Mouse (Mus musculus): ENCODE measurements around the gene Bpifc.
"Not testable (repeated sequence)": the region's sequence is repeated elsewhere in the genome, so short reads cannot be mapped to it uniquely, and the experiment has no call there.

Bpifc gene

DNA sequence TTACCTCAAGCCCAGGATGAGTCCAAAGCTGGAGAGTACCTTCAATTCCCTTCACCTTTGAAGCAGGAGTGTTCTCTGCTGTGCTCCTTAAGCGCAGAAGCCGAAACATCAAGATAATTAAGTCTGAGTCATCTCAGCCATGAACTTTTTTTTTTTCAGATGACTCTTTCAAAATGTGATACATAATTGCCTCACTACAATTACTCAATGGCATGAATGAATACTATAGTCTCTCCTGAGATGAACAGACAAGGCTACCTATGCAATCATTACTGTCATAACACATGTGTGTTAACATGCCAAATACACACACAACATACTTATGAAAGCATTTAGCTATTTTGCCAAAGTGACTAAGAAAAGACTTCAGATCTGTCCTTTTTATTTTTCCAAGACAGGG, at the start of gene Bpifc:
Gene Bpifc (minus strand): TSS at position 115 of the 400 bp plus-strand sequence.
- no peak for DNase-seq (ENCODE audit: low read depth, low spot score)

- DNase-seq (ENCODE audit: low read depth, low spot score): no peak
Observed at GRCm38 (mm10) chr10:86060267-86060666, 48.6 kb upstream of the Bpifc start.

DNA sequence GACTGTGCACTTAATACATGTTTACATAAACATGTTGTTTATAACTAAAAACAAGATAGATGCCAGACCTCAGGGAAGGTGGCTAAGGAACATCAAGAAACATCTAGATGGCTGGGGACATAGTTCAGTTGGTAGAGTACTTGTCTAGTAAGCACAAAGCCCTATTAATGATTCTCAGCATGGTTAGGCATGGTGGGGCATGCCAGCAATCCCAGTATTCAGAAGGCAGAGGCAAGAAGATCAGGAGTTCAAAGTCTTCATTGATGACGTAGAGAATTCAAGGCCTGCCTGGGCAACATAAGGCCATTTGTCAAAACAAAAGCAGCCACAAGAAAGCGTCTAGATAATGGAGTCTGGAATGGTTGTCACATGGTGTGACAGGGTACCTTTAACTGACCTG, 46.0 kb upstream of the Bpifc start:
- no peak for DNase-seq (ENCODE audit: low read depth, low spot score)

- no peak for DNase-seq (ENCODE audit: low read depth, low spot score)
Observed at GRCm38 (mm10) chr10:86057286-86057685, 45.6 kb upstream of the Bpifc start.

GRCm38 (mm10) chr10:86056297-86056903, 44.7 kb upstream of the Bpifc start:
- no peak for DNase-seq (ENCODE audit: low read depth, low spot score)

DNA sequence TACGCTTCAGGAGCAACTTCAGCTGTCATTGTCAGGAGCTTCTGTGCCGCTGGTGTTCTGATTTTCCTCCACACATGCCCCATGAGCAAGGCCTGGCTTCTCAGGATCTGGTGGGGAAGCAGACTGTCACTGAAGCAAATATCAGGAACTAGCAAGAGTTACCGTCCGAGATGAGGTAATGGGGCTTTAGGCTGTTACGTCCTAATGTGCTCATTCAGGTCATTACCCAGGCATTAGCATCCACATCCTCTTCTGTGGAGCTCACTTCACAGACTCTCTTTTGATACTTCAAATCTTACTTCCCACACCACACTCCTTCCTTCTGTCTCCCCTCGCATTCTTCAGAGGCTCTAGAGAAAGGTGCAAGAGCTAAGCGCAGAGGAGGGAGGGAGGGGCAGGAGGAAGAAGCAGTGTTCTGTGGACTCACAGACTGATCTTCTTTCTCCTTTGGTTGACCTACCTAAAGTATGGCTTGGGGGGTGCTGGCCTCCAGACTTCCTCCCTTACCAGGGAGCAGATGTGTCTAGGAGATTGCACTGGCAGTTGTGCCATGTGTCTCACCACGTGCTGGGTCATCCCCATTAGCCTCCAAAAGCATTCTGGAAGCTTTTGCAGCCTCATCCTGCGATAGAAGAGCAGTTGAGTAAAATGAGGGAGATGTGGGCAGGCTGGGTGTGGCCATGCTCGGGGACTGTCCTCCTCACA, 41.3 kb upstream of the Bpifc start:
- DNase-seq (ENCODE audit: low read depth, low spot score): no peak

DNA sequence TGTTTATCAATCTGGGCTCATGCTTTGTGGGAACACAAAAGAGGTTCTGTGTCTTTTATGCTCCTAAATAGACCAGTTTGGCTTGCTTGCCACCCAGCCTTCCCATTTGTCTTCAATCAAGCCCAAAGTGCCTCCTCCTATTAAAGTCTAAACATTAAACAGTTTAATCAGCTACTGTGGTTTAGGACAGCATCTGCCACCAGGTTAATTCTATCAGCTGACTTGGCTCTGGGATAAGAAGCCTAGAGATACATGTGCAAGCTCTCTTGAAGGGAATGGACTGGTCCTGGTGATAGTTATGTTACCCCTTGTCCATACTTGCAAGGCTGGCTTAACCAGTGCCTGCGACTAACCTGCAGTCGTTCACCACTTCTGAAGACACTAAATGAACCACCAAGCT, 38.8 kb upstream of the Bpifc start:
- DNase-seq (ENCODE audit: low read depth, low spot score): no peak

- DNase-seq (ENCODE audit: low read depth, low spot score): no peak
Observed at GRCm38 (mm10) chr10:86047786-86048185, 36.1 kb upstream of the Bpifc start.

- DNase-seq (ENCODE audit: low read depth, low spot score): no peak
Observed at GRCm38 (mm10) chr10:86046371-86046770, 34.7 kb upstream of the Bpifc start.

- DNase-seq (ENCODE audit: low read depth, low spot score): no peak
Observed at GRCm38 (mm10) chr10:86044066-86044465, 32.4 kb upstream of the Bpifc start.

DNA sequence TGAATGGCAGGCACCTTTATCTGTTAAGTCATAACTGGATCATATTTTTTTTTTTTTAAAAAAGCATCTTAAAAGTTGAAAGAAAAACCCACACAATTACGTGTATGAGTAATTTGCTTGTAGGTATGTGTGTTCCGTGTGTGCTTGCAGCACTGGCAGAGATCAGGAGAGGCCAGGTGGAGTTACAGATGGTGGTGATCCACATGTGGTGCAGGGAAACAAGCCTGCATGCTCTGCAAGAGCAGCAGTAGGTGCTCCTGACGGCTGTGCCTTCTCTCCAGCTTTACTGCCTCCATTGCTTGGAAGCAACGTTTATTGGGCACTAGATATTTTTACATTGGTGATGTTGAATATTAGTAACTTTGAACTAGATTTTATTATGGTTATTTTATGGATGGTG, 32.0 kb upstream of the Bpifc start:
- DNase-seq (ENCODE audit: low read depth, low spot score): no peak

GRCm38 (mm10) chr10:86034007-86034728, 22.5 kb upstream of the Bpifc start:
- DNase-seq (ENCODE audit: low read depth, low spot score): no peak

- DNase-seq (ENCODE audit: low read depth, low spot score): no peak
Observed at GRCm38 (mm10) chr10:86032517-86032916, 20.8 kb upstream of the Bpifc start.

GRCm38 (mm10) chr10:86030743-86031142, 19.0 kb upstream of the Bpifc start:
- no peak for DNase-seq (ENCODE audit: low read depth, low spot score)

- DNase-seq (ENCODE audit: low read depth, low spot score): not testable (repeated sequence)
Observed at GRCm38 (mm10) chr10:86026807-86027206, 15.1 kb upstream of the Bpifc start.

- DNase-seq (ENCODE audit: low read depth, low spot score): no peak
Observed at GRCm38 (mm10) chr10:86026354-86026753, 14.7 kb upstream of the Bpifc start.

DNA sequence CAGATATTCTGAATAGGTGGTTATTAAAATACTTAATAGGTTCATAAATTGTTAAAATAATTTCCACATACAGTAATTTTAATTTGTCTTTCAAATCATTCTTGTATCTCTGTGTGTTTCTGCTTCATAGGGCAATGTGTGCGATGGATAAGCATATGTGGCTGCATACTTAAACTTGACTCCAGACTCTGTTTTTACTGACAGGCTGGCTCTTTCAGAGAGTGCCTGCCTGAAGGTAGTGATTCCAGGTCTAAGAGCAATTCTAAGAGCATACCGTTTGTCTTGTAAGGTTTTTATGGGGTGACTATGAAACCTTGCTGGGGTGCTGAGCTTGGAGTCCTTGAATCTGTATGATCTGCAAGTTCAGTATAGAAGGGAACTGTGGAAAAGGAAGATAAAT, 14.2 kb upstream of the Bpifc start:
- no peak for DNase-seq (ENCODE audit: low read depth, low spot score)

DNA sequence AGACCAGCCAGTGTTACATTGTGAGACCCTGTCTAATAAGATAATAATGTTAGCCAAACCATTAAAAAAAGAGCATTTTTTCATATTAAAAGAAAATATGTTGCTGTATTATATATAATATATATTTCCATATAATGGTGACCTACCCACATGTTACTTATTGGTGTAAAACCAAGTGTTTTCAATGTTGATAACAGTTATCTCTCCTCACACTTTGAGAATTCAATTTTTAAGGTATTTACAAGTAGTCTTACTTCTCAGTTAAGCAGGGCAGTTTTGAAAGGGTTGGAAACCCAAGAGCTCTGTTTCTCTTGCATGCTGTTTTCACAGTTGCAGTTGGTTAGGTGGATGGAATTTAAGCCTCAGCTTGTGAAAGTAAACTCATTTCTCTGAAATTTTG, 11.5 kb upstream of the Bpifc start:
- no peak for DNase-seq (ENCODE audit: low read depth, low spot score)

GRCm38 (mm10) chr10:86022474-86022816, 10.8 kb upstream of the Bpifc start:
- no peak for DNase-seq (ENCODE audit: low read depth, low spot score)

DNA sequence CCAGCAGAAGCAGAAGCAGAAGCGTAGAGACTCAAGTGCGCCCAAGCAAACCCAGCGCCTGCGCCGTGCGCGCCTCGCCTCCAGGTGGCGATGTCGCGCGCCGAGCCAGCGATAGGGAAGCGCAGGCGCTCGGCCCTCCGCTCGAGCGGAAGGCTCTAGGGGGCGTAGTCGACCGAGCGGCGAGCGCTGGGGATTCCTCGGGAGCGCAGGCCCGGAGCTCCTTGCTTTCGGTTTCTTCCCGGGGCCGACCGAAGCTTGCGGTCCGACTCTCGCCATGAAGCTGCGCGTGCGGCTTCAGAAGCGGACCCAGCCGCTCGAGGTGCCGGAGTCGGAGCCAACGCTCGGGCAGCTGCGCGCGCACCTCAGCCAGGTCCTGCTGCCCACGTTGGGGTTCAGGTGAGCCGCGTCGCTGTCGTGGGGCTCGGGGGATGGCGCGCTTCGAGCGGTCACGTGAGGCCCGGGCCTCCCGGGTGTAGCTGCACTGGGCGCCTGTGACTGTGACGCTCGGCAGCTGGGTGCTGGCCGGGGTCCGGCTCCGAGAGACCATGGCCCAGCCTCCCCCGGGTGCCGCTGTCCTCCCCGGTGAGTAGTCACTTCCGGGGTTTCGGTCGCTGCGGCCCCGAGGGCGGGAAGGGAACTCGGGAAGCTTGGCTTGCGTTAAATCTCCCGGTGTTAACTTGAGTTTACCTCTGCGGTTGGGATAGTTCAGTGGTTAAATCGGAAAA, 10.2 kb upstream of the Bpifc start, which contains the start of gene Fbxo7:
Gene Fbxo7 (plus strand): TSS at position 224 of the 725 bp plus-strand sequence.
- peak; percentile 80 for DNase-seq (ENCODE audit: low read depth, low spot score)

- no peak for DNase-seq (ENCODE audit: low read depth, low spot score)
Observed at GRCm38 (mm10) chr10:86021408-86021748, 9.7 kb upstream of the Bpifc start.

- DNase-seq (ENCODE audit: low read depth, low spot score): peak; percentile 31
Observed at GRCm38 (mm10) chr10:86018813-86019212, 7.1 kb upstream of the Bpifc start.
